In the genomic region with DNA sequence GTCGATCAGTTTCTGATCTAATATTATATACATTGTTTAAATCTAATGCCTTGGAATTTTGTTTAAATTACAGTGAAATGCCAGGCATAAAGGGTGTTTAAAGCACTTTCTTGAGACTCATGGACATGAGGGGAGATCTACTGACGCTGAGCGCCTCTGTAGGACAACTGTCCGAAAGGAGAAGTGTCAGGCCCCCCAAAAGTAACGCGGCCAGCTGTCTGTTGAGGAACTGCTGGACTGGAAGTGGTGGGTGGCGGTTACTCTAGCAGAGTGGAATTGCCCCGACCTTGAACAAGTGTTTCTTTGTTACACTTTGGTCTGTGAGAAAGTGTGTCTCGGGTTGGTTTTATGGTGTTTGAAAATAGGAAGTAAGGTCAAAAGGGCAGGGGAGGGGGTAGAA, we compare ENCODE assay signal across 28 mouse cellular contexts. TPM values are rescaled to one million over a fixed set of nuclear protein-coding genes. Genes with fewer than 3 reads are reported as not detected.
"Had no signal": no experiment of that assay in that cellular context is flagged by ENCODE, and none has a peak within 500 bp of the region (broad histone marks: within the 10 kb centered on the region; RNA-seq: fewer than 3 reads in every experiment).

No protein-coding gene starts in this region.

- H3K36me3 ChIP-seq: limb, embryonic 12.5 days; limb, embryonic 15.5 days; midbrain, embryonic 13.5 days had no signal

- DNase-seq: kidney, adult 18-20 months; kidney, adult 9 months; kidney, postnatal 14 days; kidney, postnatal 4 days; left cerebral cortex, postnatal 4 days; liver, postnatal 0 days; lung, embryonic 14.5 days; thymus, adult 2 months; thymus, postnatal 14 days; thymus, postnatal 4 days had no signal

- H3K9me3 ChIP-seq: limb, embryonic 12.5 days; limb, embryonic 15.5 days; megakaryocyte, embryonic 14.5 days; midbrain, embryonic 13.5 days had no signal

- ATAC-seq: liver, postnatal 0 days; lung, postnatal 0 days had no signal

- H3K27ac ChIP-seq: limb, embryonic 12.5 days; limb, embryonic 15.5 days; liver, embryonic 14.5 days; macrophage; midbrain, embryonic 13.5 days; stomach, postnatal 0 days had no signal

- H3K9ac ChIP-seq: limb, embryonic 12.5 days; limb, embryonic 15.5 days; liver, embryonic 14.5 days; liver, postnatal 0 days; lung, embryonic 14.5 days; midbrain, embryonic 13.5 days had no signal

- H3K4me2 ChIP-seq: liver, embryonic 11.5 days; lung, embryonic 14.5 days had no signal

- H3K4me3 ChIP-seq: megakaryocyte, embryonic 14.5 days had no signal

RNA-seq across cellular contexts. Expression of a gene that starts 1.1 kb away (rescaled TPM):
- total RNA-seq: layer of hippocampus, adult 18-20 months; layer of hippocampus, postnatal 14 days; left cerebral cortex, adult 8-10 months; left cerebral cortex, postnatal 14 days; left cerebral cortex, postnatal 4 days had no signal
- polyA plus RNA-seq: kidney, embryonic 16.5 days; limb, embryonic 12.5 days; limb, embryonic 15.5 days; liver, embryonic 11.5 days; liver, embryonic 14.5 days; liver, postnatal 0 days; lung, embryonic 14.5 days; lung, postnatal 0 days; macrophage; midbrain, postnatal 0 days; neural tube, embryonic 14.5 days; small intestine, adult 2 months; stomach, embryonic 14.5 days had no signal
